Mouse (Mus musculus): ENCODE measurements around the gene Fignl2.

Fignl2 gene

GRCm38 (mm10) chr15:101007236-101007635, 71.1 kb downstream of the Fignl2 start:
- DNase-seq, result no peak

- no peak for DNase-seq
Observed at GRCm38 (mm10) chr15:101006251-101007040, 71.9 kb downstream of the Fignl2 start.

- no peak for DNase-seq
Observed at GRCm38 (mm10) chr15:101005717-101006116, 72.7 kb downstream of the Fignl2 start.

GRCm38 (mm10) chr15:101004538-101004937, 73.8 kb downstream of the Fignl2 start:
- no peak for DNase-seq

- no peak for DNase-seq
Observed at GRCm38 (mm10) chr15:101002466-101002865, 75.9 kb downstream of the Fignl2 start.

- DNase-seq, result no peak
Observed at GRCm38 (mm10) chr15:101001685-101002084, 76.7 kb downstream of the Fignl2 start.

Measured in cerebellum, adult 11 months (tissue).